Mouse (Mus musculus): ENCODE data around the gene Atg9a.

GRCm38 (mm10) chr1:75229158-75229557, 37.2 kb upstream of the Atg9a start:
- TF ChIP-seq POLR2A (IDR thresholded peaks at IDR 0.05; ENCODE audit: control insufficient read depth, low read depth, low read length) = no peak
- TF ChIP-seq CTCF (IDR thresholded peaks at IDR 0.05; ENCODE audit: control insufficient read depth, insufficient read depth, insufficient replicate concordance, low read depth, low read length) = no peak
